8 mouse cellular contexts compared by ENCODE assay signal in genomic region chr7:126583251-126583709, GRCm38 (mm10). TPM values are rescaled to one million over a fixed set of nuclear protein-coding genes. Genes with fewer than 3 reads are reported as not detected.
DNase-seq lines count a peak whose midpoint lies in the region; ATAC-seq and TF ChIP-seq lines count a peak whose summit lies in the region.

No protein-coding gene starts in this region.

- no peak for TF ChIP-seq RAD21 in MEL (IDR thresholded peaks at IDR 0.05; ENCODE audit: low read depth, low read length)

- H3K79me2 ChIP-seq in MEL (ENCODE audit: control insufficient read depth, insufficient read depth, low read length, poor library complexity) = peaks cover 3% of the 10 kb centered on the region; the same call in 1 of the 2 replicates

- TF ChIP-seq EP300 in MEL (IDR thresholded peaks at IDR 0.05; ENCODE audit: low read depth in 1 of 2, low read length in 2 of 2) = no peak

- no peaks in the 10 kb centered on the region for H3K9me3 ChIP-seq in MEL (replicated peaks; ENCODE audit: insufficient read depth, low read length)
- H3K9me3 ChIP-seq in lung, embryonic 14.5 days (ENCODE audit: low read depth, low read length) = no peaks in the 10 kb centered on the region

- DNase-seq in MEL (ENCODE audit: low read depth, low spot score) = peak; percentile 92
- DNase-seq in cerebellum, adult 8-10 months = peak; percentile 87
- peak; percentile 92 for DNase-seq in forelimb bud, embryonic 11.5 days (ENCODE audit: low read depth, low spot score)
- peak; percentile 83 to 85 for DNase-seq in layer of hippocampus, adult 8-10 months (ENCODE audit: low spot score in 2 of 2)
- DNase-seq in lung, embryonic 14.5 days = peak; percentile 91
- peak; percentile 91 for DNase-seq in testis, postnatal 14 days (ENCODE audit: low spot score)

- peak in 1 of 2 experiments; percentile 53; a peak in 2 of 4 replicates for TF ChIP-seq POLR2A in MEL (IDR thresholded peaks at IDR 0.05; ENCODE audit: control insufficient read depth in 1 of 2, insufficient read depth in 1 of 2, low read depth in 1 of 2, low read length in 2 of 2, poor library complexity in 1 of 2)

- peaks cover 0 to 20% of the 10 kb centered on the region in 2 experiments; a peak in 2 of 4 replicates for H3K36me3 ChIP-seq in MEL (ENCODE audit: control insufficient read depth in 1 of 2, insufficient read depth in 2 of 2, low read length in 2 of 2)
- peaks cover 5% of the 10 kb centered on the region; the same call in 1 of the 2 replicates for H3K36me3 ChIP-seq in lung, embryonic 14.5 days (ENCODE audit: insufficient read depth)

- TF ChIP-seq CTCF in MEL (IDR thresholded peaks at IDR 0.05 in 2 of 3, conservative IDR thresholded peaks at IDR 0.05 in 1 of 3; ENCODE audit: control insufficient read depth in 1 of 3, insufficient read depth in 1 of 3, low read depth in 2 of 3, low read length in 3 of 3, poor library complexity in 1 of 3, severe bottlenecking in 1 of 3) = no peak
- no peak for TF ChIP-seq CTCF in lung, embryonic 14.5 days (IDR thresholded peaks at IDR 0.05; ENCODE audit: low read depth)

- H3K27ac ChIP-seq in MEL (ENCODE audit: control insufficient read depth, low read depth, low read length) = peak overlapping the region; percentile 95
- peak overlapping the region; percentile 86 for H3K27ac ChIP-seq in lung, embryonic 14.5 days (ENCODE audit: low read depth)

- H3K4me3 ChIP-seq in MEL (ENCODE audit: control insufficient read depth in 1 of 2, insufficient read depth in 1 of 2, low read depth in 2 of 2, low read length in 2 of 2) = peak overlapping the region; percentile 48 to 82
- peak overlapping the region; percentile 55 for H3K4me3 ChIP-seq in lung, embryonic 14.5 days (ENCODE audit: low read depth, low read length)

- H3K27me3 ChIP-seq in MEL (ENCODE audit: control insufficient read depth in 1 of 2, insufficient read depth in 2 of 2, low read length in 2 of 2) = no peaks in the 10 kb centered on the region
- H3K27me3 ChIP-seq in lung, embryonic 14.5 days (ENCODE audit: insufficient read depth, low read length) = no peaks in the 10 kb centered on the region

- WGBS in lung, embryonic 14.5 days = under 1% methylated on average over 22 of the region's 22 CpGs

- peaks cover 7 to 34% of the 10 kb centered on the region in 2 experiments for H3K4me1 ChIP-seq in MEL (ENCODE audit: control insufficient read depth in 1 of 2, insufficient read depth in 2 of 2, low read length in 2 of 2)
- H3K4me1 ChIP-seq in lung, embryonic 14.5 days (ENCODE audit: insufficient read depth) = no peaks in the 10 kb centered on the region

- peak overlapping the region; percentile 83 for H3K4me2 ChIP-seq in lung, embryonic 14.5 days

- H3K9ac ChIP-seq in MEL (ENCODE audit: control insufficient read depth, low read depth, low read length, poor library complexity, severe bottlenecking) = peak overlapping the region; percentile 85
- peak overlapping the region; percentile 57 for H3K9ac ChIP-seq in lung, embryonic 14.5 days

- ATAC-seq in hematopoietic stem cell, adult 5-6 weeks (replicated peaks in 1 of 2; ENCODE audit: insufficient read depth in 1 of 2, low FRiP score in 2 of 2, low TSS enrichment in 1 of 2, low read depth in 1 of 2, poor library complexity in 2 of 2, severe bottlenecking in 2 of 2) = peak; percentile 41 to 48; a peak in 3 of 4 replicates
- peak; percentile 78 for ATAC-seq in lung, embryonic 14.5 days (ENCODE audit: insufficient read depth)
- ATAC-seq in neutrophil, adult 5-6 weeks (ENCODE audit: extremely low read depth, insufficient number of reproducible peaks, low FRiP score, poor library complexity, severe bottlenecking) = peak; percentile 31; the same call in 1 of the 2 replicates

TF ChIP-seq in MEL, 35 proteins besides CTCF, POLR2A, EP300 and RAD21 (continues in another document):
- TF ChIP-seq KAT2A (conservative IDR thresholded peaks at IDR 0.05; ENCODE audit: low read depth, low read length) (no peak; the same call in 1 of the 2 replicates), POLR2AphosphoS2 (IDR thresholded peaks at IDR 0.05; ENCODE audit: low read length) (no peak), ZNF384 (IDR thresholded peaks at IDR 0.05; ENCODE audit: low read depth, low read length) (no peak), GABPA (IDR thresholded peaks at IDR 0.05; ENCODE audit: low read depth, low read length) (no peak), MYB (IDR thresholded peaks at IDR 0.05; ENCODE audit: low read depth, low read length) (no peak), GATA1 (IDR thresholded peaks at IDR 0.05; ENCODE audit: low read depth, low read length) (no peak), MAX (IDR thresholded peaks at IDR 0.05; ENCODE audit: low read length) (peak; percentile 96), MAZ (IDR thresholded peaks at IDR 0.05; ENCODE audit: low read depth, low read length) (no peak), MXI1 (IDR thresholded peaks at IDR 0.05; ENCODE audit: low read depth, low read length) (peak; percentile 76), TCF12 (IDR thresholded peaks at IDR 0.05; ENCODE audit: low read depth, low read length) (0 out of 2 replicates have a peak, but pooled peaks have one; percentile 13), ELF1 (IDR thresholded peaks at IDR 0.05; ENCODE audit: low read depth, low read length) (peak; percentile 94), NELFE (IDR thresholded peaks at IDR 0.05; ENCODE audit: low read depth, low read length) (no peak; the same call in 1 of the 2 replicates), TBP (IDR thresholded peaks at IDR 0.05; ENCODE audit: low read depth, low read length) (peak; percentile 87), ETS1 (IDR thresholded peaks at IDR 0.05; ENCODE audit: low read depth, low read length) (peak; percentile 70), UBTF (IDR thresholded peaks at IDR 0.05; ENCODE audit: borderline replicate concordance, insufficient read depth, low read depth, low read length) (no peak), E2F4 (IDR thresholded peaks at IDR 0.05; ENCODE audit: borderline replicate concordance, low read depth, low read length) (no peak), TAL1 (IDR thresholded peaks at IDR 0.05; ENCODE audit: low read length) (no peak), SIN3A (IDR thresholded peaks at IDR 0.05; ENCODE audit: low read length) (peak; percentile 97), USF2 (IDR thresholded peaks at IDR 0.05; ENCODE audit: borderline replicate concordance in 1 of 2, insufficient read depth in 1 of 2, low read depth in 1 of 2, low read length in 2 of 2) (peak; percentile 97 to 99), HCFC1 (IDR thresholded peaks at IDR 0.05; ENCODE audit: low read depth, low read length) (peak; percentile 91), ZKSCAN1 (IDR thresholded peaks at IDR 0.05; ENCODE audit: low read depth, low read length) (no peak), RCOR1 (IDR thresholded peaks at IDR 0.05; ENCODE audit: low read depth, low read length) (no peak), USF1 (IDR thresholded peaks at IDR 0.05; ENCODE audit: low read depth, low read length) (peak; percentile 98), ZMIZ1 (IDR thresholded peaks at IDR 0.05; ENCODE audit: low read depth, low read length) (no peak), ZC3H11A (IDR thresholded peaks at IDR 0.05; ENCODE audit: low read depth, low read length) (no peak)

RNA-seq across cellular contexts. Expression of gene Apobr, which starts 1.5 kb away (rescaled TPM):
- 0.23 and 0.56 TPM in 2 replicates for total RNA-seq in MEL (2012; rRNA removed)
- 1 to 10 TPM in 1 of 2 experiments, not detected in 1; 5.4 TPM for polyA plus RNA-seq in MEL (2012; ENCODE audit: insufficient read depth in 1 of 2, insufficient read length in 2 of 2, low read depth in 1 of 2, low replicate concordance in 2 of 2, missing spikeins in 1 of 2)
- total RNA-seq in hematopoietic stem cell, adult 5-6 weeks (2017) = 24.8 and 26.0 TPM in 2 replicates
- total RNA-seq in layer of hippocampus, adult 8-10 months (2022) = 1 to 10 TPM in 2 of 4 experiments, under 1 TPM in 2; 0.41 to 3.3 (median 1.6) TPM
- 0.32 and 0.54 TPM in 2 replicates for polyA plus RNA-seq in lung, embryonic 14.5 days (2014; fragmentation: Nextera tagmentation; extraction: Ambion mirVana)
- total RNA-seq in neutrophil, adult 5-6 weeks (2017) = 90.5 and 117 TPM in 2 replicates

RNA-seq across cellular contexts. Expression of gene Cln3, which starts 2.3 kb away (rescaled TPM):
- total RNA-seq in MEL (2012; rRNA removed) = 16.2 and 20.5 TPM in 2 replicates
- 10 to 100 TPM in 1 of 2 experiments, not detected in 1; 61.9 TPM for polyA plus RNA-seq in MEL (2012; ENCODE audit: insufficient read depth in 1 of 2, insufficient read length in 2 of 2, low read depth in 1 of 2, low replicate concordance in 2 of 2, missing spikeins in 1 of 2)
- total RNA-seq in hematopoietic stem cell, adult 5-6 weeks (2017) = 26.1 and 57.4 TPM in 2 replicates
- total RNA-seq in layer of hippocampus, adult 8-10 months (2022) = 10 to 100 TPM; 31.7 to 46.5 (median 42.0) TPM
- 24.1 and 27.3 TPM in 2 replicates for polyA plus RNA-seq in lung, embryonic 14.5 days (2014; fragmentation: Nextera tagmentation; extraction: Ambion mirVana)
- total RNA-seq in neutrophil, adult 5-6 weeks (2017) = 97.2 and 102 TPM in 2 replicates

RNA-seq across cellular contexts. Expression of gene Il27, which starts 11.5 kb away (rescaled TPM):
- not detected in 2 replicates for total RNA-seq in MEL (2012; rRNA removed)
- under 1 TPM in 1 of 2 experiments, not detected in 1; 0.07 TPM for polyA plus RNA-seq in MEL (2012; ENCODE audit: insufficient read depth in 1 of 2, insufficient read length in 2 of 2, low read depth in 1 of 2, low replicate concordance in 2 of 2, missing spikeins in 1 of 2)
- 3.2 and 3.6 TPM in 2 replicates for total RNA-seq in hematopoietic stem cell, adult 5-6 weeks (2017)
- total RNA-seq in layer of hippocampus, adult 8-10 months (2022) = not detected
- not detected in 2 replicates for polyA plus RNA-seq in lung, embryonic 14.5 days (2014; fragmentation: Nextera tagmentation; extraction: Ambion mirVana)
- total RNA-seq in neutrophil, adult 5-6 weeks (2017) = 0.86 and 1.4 TPM in 2 replicates

RNA-seq across cellular contexts. Expression of gene Eif3c, which starts 17.1 kb away (rescaled TPM):
- 233 and 270 TPM in 2 replicates for total RNA-seq in MEL (2012; rRNA removed)
- 100 to 1,000 TPM; 404 to 819 TPM for polyA plus RNA-seq in MEL (2012; ENCODE audit: insufficient read depth in 1 of 2, insufficient read length in 2 of 2, low read depth in 1 of 2, low replicate concordance in 2 of 2, missing spikeins in 1 of 2)
- 187 and 207 TPM in 2 replicates for total RNA-seq in hematopoietic stem cell, adult 5-6 weeks (2017)
- 100 to 1,000 TPM; 166 to 196 (median 174) TPM for total RNA-seq in layer of hippocampus, adult 8-10 months (2022)
- 169 and 183 TPM in 2 replicates for polyA plus RNA-seq in lung, embryonic 14.5 days (2014; fragmentation: Nextera tagmentation; extraction: Ambion mirVana)
- total RNA-seq in neutrophil, adult 5-6 weeks (2017) = 93.6 and 99.5 TPM in 2 replicates

RNA-seq across cellular contexts. Expression of gene Nupr1, which starts 47.4 kb away (rescaled TPM):
- total RNA-seq in MEL (2012; rRNA removed) = 1.8 and 9.5 TPM in 2 replicates
- 10 to 100 TPM in 1 of 2 experiments, not detected in 1; 11.0 TPM for polyA plus RNA-seq in MEL (2012; ENCODE audit: insufficient read depth in 1 of 2, insufficient read length in 2 of 2, low read depth in 1 of 2, low replicate concordance in 2 of 2, missing spikeins in 1 of 2)
- 6.2 and 6.6 TPM in 2 replicates for total RNA-seq in hematopoietic stem cell, adult 5-6 weeks (2017)
- 10 to 100 TPM; 10.4 to 15.3 (median 13.2) TPM for total RNA-seq in layer of hippocampus, adult 8-10 months (2022)
- 9.7 and 10.7 TPM in 2 replicates for polyA plus RNA-seq in lung, embryonic 14.5 days (2014; fragmentation: Nextera tagmentation; extraction: Ambion mirVana)
- 6.9 and 9.5 TPM in 2 replicates for total RNA-seq in neutrophil, adult 5-6 weeks (2017)

Comparison
In these comparisons a context has a peak if more than half of its experiments do, and no peak if none do; other contexts are left out.
1. Peak in every context shown above with its lines: DNase-seq, ATAC-seq, H3K4me3 ChIP-seq and H3K27ac ChIP-seq.